Mouse (Mus musculus) B cell, adult (primary cell): ENCODE measurements around the gene Gm3468. TPM values are rescaled to one million over a fixed set of nuclear protein-coding genes. Genes with fewer than 3 reads are reported as not detected.

ENCODE experiments used
- total RNA-seq: library from RNA; stranded (reverse); gene quantifications from 4 replicates; pipeline ENCODE4 v1.2.4, GENCODE M21; 2023; ENCODE audit not compliant: inconsistent age

Gene Gm3468
- not detected in 4 replicates for total RNA-seq

DNA sequence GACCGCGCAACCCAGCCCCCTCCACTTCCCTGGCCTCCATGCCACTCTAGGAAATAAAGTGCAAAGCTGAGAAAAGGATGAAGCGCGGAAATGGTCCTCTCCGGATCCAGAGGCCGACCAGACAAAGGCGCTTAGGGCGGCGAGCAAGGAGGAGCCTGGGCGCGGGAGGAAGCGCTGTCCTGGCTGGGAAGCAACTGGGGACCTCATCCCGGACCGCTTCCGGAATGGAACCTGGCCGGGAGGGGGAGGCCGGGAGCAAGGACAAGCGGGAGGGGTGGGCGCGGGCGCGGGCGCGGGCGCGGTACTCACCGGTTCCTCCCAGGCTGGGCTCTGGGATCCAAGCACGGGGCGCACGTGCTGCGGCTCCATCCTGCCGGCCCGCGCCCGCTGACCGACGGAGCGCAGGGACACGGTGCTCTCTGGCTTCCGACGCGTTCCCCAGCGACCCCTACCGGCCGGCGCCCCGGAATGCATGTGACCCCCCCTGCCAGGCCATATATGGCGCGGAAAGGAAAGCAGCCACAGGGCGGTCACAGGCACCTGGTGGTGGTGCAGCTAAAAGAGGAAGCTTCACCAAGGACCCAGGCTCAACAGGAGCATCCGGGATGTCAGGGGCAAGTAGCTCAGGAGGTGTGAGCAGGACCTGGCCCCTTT lies at the start of gene Gm3468:
Gene Gm3468, minus strand, starts transcription at position 394 of the 654 bp plus-strand sequence.

DNA sequence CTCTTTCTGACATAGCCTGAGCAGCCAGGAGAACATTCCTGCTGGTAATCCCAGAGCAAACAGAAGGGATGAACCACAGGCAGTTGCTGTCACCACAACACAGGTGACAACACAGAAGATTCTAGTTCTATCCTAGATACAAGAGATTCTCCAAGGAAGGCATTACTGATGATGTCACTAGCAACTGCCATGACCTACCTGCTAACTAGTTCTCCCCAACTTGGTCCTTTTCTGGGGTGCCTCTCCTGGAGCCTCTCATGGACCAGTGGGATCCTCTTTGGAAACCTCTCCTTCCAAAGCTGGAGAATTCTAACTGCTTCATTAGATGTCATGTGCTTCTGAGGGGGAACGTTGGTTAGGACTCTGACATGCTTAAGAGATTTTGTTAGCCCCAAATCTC lies 17.2 kb upstream of the Gm3468 start, which contains the start of gene Gm3476:
Gene Gm3476, minus strand, starts transcription at position 101 of the 400 bp plus-strand sequence.

DNA sequence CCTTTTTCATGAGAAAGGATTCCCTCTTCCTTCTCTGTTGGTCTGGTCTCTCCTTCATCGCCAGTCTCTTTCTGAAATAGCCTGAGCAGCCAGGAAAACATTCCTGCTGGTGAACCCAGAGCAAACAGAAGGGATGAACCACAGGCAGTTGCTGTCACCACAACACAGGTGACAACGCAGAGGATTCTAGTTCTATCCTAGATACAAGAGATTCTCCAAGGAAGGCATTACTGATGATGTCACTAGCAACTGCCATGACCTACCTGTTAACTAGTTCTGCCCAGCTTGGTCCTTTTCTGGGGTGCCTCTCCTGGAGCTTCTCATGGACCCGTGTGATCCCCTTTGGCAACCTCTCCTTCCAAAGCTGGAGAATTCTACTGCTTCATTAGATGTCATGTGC lies 14.6 kb downstream of the Gm3468 start, which contains the start of gene Gm8206:
Gene Gm8206, minus strand, starts transcription at position 101 of the 400 bp plus-strand sequence.

DNA sequence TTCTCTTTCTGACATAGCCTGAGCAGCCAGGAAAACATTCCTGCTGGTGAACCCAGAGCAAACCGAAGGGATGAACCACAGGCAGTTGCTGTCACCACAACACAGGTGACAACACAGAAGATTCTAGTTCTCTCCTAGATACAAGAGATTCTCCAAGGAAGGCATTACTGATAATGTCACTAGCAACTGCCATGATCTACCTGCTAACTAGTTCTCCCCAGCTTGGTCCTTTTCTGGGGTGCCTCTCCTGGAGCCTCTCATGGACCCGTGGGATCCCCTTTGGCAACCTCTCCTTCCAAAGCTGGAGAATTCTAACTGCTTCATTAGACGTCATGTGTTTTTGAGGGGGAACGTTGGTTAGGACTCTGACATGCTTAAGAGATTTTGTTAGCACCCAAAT lies 50.3 kb downstream of the Gm3468 start, which contains the start of gene Gm6337:
Gene Gm6337, minus strand, starts transcription at position 101 of the 400 bp plus-strand sequence.

Other genes with a start within 250 kb of the Gm3468 start
- gene Gm8237, start 228.3 kb downstream of the Gm3468 start, total RNA-seq: not detected in 4 replicates
- not detected in 4 replicates for gene Gm3248, start 146.9 kb downstream of the Gm3468 start, total RNA-seq
- not detected in 4 replicates for gene Gm3453, start 129.5 kb downstream of the Gm3468 start, total RNA-seq
- not detected in 4 replicates for gene Gm6337, start 50.4 kb downstream of the Gm3468 start, total RNA-seq
- 0.48 TPM in 1 of 4 replicates, not detected in the others for gene Gm8206, start 14.7 kb downstream of the Gm3468 start, total RNA-seq
- gene Gm3476, start 17.1 kb upstream of the Gm3468 start, total RNA-seq: not detected in 4 replicates
- gene Gm21560, start 110.6 kb upstream of the Gm3468 start, total RNA-seq: not detected in 4 replicates
- gene Gm3411, start 178.6 kb upstream of the Gm3468 start, total RNA-seq: 0.26 TPM in 1 of 4 replicates, not detected in the others
- gene Gm21103, start 196.2 kb upstream of the Gm3468 start, total RNA-seq: not detected in 4 replicates
- not detected in 4 replicates for gene Gm3618, start 235.0 kb upstream of the Gm3468 start, total RNA-seq